Mouse (Mus musculus): ENCODE measurements around the gene Acp7. TPM values are rescaled to one million over a fixed set of nuclear protein-coding genes. Genes with fewer than 3 reads are reported as not detected.

Acp7 gene
- total and polyA plus RNA-seq, 3 experiments: not detected

GRCm38 (mm10) chr7:28641546-28641945 is 10.4 kb upstream of the Acp7 start:
- H3K79me2 ChIP-seq (ENCODE audit: control insufficient read depth, insufficient read depth, low read length, poor library complexity): no peaks in the 10 kb centered on the region
- H3K9ac ChIP-seq (ENCODE audit: control insufficient read depth, low read depth, low read length, poor library complexity, severe bottlenecking): no peak overlapping the region
- no peaks in the 10 kb centered on the region for H3K36me3 ChIP-seq (ENCODE audit: control insufficient read depth in 1 of 2, insufficient read depth in 2 of 2, low read length in 2 of 2)
- no peak overlapping the region for H3K4me3 ChIP-seq (ENCODE audit: control insufficient read depth in 1 of 2, insufficient read depth in 1 of 2, low read depth in 2 of 2, low read length in 2 of 2)
- no peak overlapping the region for H3K27ac ChIP-seq (ENCODE audit: control insufficient read depth, low read depth, low read length)
- DNase-seq (ENCODE audit: low read depth, low spot score): no peak
- H3K4me1 ChIP-seq (ENCODE audit: control insufficient read depth in 1 of 2, insufficient read depth in 2 of 2, low read length in 2 of 2): 0 out of 4 replicates have a peak, but pooled peaks cover 0 to 5% of the 10 kb centered on the region in 2 experiments
- H3K9me3 ChIP-seq (replicated peaks; ENCODE audit: insufficient read depth, low read length): no peaks in the 10 kb centered on the region
- TF ChIP-seq RCOR1 (IDR thresholded peaks at IDR 0.05; ENCODE audit: low read depth, low read length) (no peak), ZC3H11A (IDR thresholded peaks at IDR 0.05; ENCODE audit: low read depth, low read length) (no peak), POLR2A (IDR thresholded peaks at IDR 0.05; ENCODE audit: control insufficient read depth in 1 of 2, insufficient read depth in 1 of 2, low read depth in 1 of 2, low read length in 2 of 2, poor library complexity in 1 of 2) (no peak), KAT2A (conservative IDR thresholded peaks at IDR 0.05; ENCODE audit: low read depth, low read length) (no peak), USF1 (IDR thresholded peaks at IDR 0.05; ENCODE audit: low read depth, low read length) (no peak), GATA1 (IDR thresholded peaks at IDR 0.05; ENCODE audit: low read depth, low read length) (no peak), NRF1 (IDR thresholded peaks at IDR 0.05; ENCODE audit: insufficient read depth, low read depth, low read length, poor library complexity, severe bottlenecking) (no peak), MEF2A (IDR thresholded peaks at IDR 0.05; ENCODE audit: extremely low read depth, insufficient replicate concordance, low read depth, low read length, poor library complexity, severe bottlenecking) (no peak), USF2 (IDR thresholded peaks at IDR 0.05; ENCODE audit: borderline replicate concordance in 1 of 2, insufficient read depth in 1 of 2, low read depth in 1 of 2, low read length in 2 of 2) (no peak)
- no peaks in the 10 kb centered on the region for H3K27me3 ChIP-seq (ENCODE audit: control insufficient read depth in 1 of 2, insufficient read depth in 2 of 2, low read length in 2 of 2)

- 0 out of 4 replicates have a peak, but pooled peaks cover 0 to 5% of the 10 kb centered on the region in 2 experiments for H3K4me1 ChIP-seq (ENCODE audit: control insufficient read depth in 1 of 2, insufficient read depth in 2 of 2, low read length in 2 of 2)
- H3K4me3 ChIP-seq (ENCODE audit: control insufficient read depth in 1 of 2, insufficient read depth in 1 of 2, low read depth in 2 of 2, low read length in 2 of 2): no peak overlapping the region
- no peaks in the 10 kb centered on the region; a peak in 1 of 4 replicates for H3K27me3 ChIP-seq (ENCODE audit: control insufficient read depth in 1 of 2, insufficient read depth in 2 of 2, low read length in 2 of 2)
- DNase-seq (ENCODE audit: low read depth, low spot score): no peak
- no peak overlapping the region for H3K9ac ChIP-seq (ENCODE audit: control insufficient read depth, low read depth, low read length, poor library complexity, severe bottlenecking)
- no peak overlapping the region for H3K27ac ChIP-seq (ENCODE audit: control insufficient read depth, low read depth, low read length)
- no peaks in the 10 kb centered on the region for H3K79me2 ChIP-seq (ENCODE audit: control insufficient read depth, insufficient read depth, low read length, poor library complexity)
- no peaks in the 10 kb centered on the region for H3K36me3 ChIP-seq (ENCODE audit: control insufficient read depth in 1 of 2, insufficient read depth in 2 of 2, low read length in 2 of 2)
- H3K9me3 ChIP-seq (replicated peaks; ENCODE audit: insufficient read depth, low read length): no peaks in the 10 kb centered on the region
- no peak for TF ChIP-seq TCF12 (IDR thresholded peaks at IDR 0.05; ENCODE audit: low read depth, low read length)
- TF ChIP-seq RCOR1 (IDR thresholded peaks at IDR 0.05; ENCODE audit: low read depth, low read length): no peak
- TF ChIP-seq SIN3A (IDR thresholded peaks at IDR 0.05; ENCODE audit: low read length): no peak
- TF ChIP-seq ETS1 (IDR thresholded peaks at IDR 0.05; ENCODE audit: low read depth, low read length): no peak
- TF ChIP-seq GABPA (IDR thresholded peaks at IDR 0.05; ENCODE audit: low read depth, low read length): no peak
- TF ChIP-seq MYC (IDR thresholded peaks at IDR 0.05; ENCODE audit: low read depth, low read length): no peak
- TF ChIP-seq ELF1 (IDR thresholded peaks at IDR 0.05; ENCODE audit: low read depth, low read length): no peak
- TF ChIP-seq JUND (IDR thresholded peaks at IDR 0.05; ENCODE audit: low read depth, low read length): no peak
- no peak for TF ChIP-seq POLR2AphosphoS2 (IDR thresholded peaks at IDR 0.05; ENCODE audit: low read length)
- TF ChIP-seq TAL1 (IDR thresholded peaks at IDR 0.05; ENCODE audit: low read length): no peak
- no peak for TF ChIP-seq CHD2 (IDR thresholded peaks at IDR 0.05; ENCODE audit: low read length)
- TF ChIP-seq EP300 (IDR thresholded peaks at IDR 0.05; ENCODE audit: low read depth in 1 of 2, low read length in 2 of 2): no peak
- TF ChIP-seq KAT2A (conservative IDR thresholded peaks at IDR 0.05; ENCODE audit: low read depth, low read length): no peak
Observed at GRCm38 (mm10) chr7:28637511-28637910, 6.4 kb upstream of the Acp7 start.
